Mouse (Mus musculus): ENCODE measurements around the gene Colgalt2. TPM values are rescaled to one million over a fixed set of nuclear protein-coding genes. Genes with fewer than 3 reads are reported as not detected.

Colgalt2 gene
- polyA plus RNA-seq, 1 experiment = 0.06 TPM

DNA sequence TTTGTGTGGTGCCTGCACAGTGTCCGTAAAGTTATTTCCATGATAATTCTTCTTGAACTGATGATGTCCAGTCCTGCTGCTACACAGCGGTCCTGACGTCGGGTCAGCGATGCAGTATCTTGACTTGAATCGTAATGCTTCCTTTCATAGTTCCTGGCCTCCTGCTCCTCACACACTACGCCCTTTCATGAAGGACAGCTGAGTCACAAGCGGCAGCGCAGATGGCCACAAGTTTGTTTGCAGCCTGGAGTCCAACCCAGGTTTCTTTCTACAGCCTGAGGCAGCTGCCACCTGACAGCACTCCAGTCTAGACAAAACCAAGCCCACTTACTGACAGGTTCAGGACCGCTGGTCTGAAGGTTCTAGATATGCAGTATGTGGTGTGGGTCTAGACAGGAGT is 40.2 kb downstream of the Colgalt2 start:
- Histone ChIP-seq H3K4me3 (replicated peaks) (no peak overlapping the region), H3K9me3 (no peaks in the 10 kb centered on the region), H3K36me3 (replicated peaks; ENCODE audit: low read length) (no peaks in the 10 kb centered on the region), H3K4me1 (no peaks in the 10 kb centered on the region), H3K27me3 (replicated peaks) (peaks cover 1% of the 10 kb centered on the region)
- TF ChIP-seq FLI1 (IDR thresholded peaks at IDR 0.05; ENCODE audit: low read length) = no peak
- no peak for TF ChIP-seq GATA1 (IDR thresholded peaks at IDR 0.05; ENCODE audit: borderline replicate concordance, low read length)

DNA sequence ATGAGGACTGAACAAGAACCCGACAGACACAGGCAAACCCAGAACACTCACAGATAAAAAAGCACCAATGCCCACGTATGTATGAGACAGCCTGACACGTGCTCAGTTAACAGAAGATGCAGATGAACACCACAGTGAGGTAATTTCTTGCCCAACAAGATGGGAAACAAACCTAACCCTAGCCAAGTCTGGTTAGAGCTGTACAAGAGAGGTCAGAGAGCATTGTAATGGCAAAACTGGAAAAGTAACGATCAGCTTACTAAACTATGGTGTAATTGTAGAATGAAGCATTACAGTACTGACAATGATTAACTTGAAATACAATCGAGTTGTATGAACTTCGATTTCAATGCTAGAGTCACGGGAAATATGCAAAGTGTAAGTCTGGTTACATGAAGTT is 45.0 kb downstream of the Colgalt2 start:
- Histone ChIP-seq H3K4me1 (no peaks in the 10 kb centered on the region), H3K4me3 (replicated peaks) (no peak overlapping the region), H3K27me3 (replicated peaks) (peaks cover 6% of the 10 kb centered on the region), H3K36me3 (replicated peaks; ENCODE audit: low read length) (no peaks in the 10 kb centered on the region), H3K9me3 (no peaks in the 10 kb centered on the region)
- TF ChIP-seq FLI1 (IDR thresholded peaks at IDR 0.05; ENCODE audit: low read length) (no peak), GATA1 (IDR thresholded peaks at IDR 0.05; ENCODE audit: borderline replicate concordance, low read length) (no peak)

DNA sequence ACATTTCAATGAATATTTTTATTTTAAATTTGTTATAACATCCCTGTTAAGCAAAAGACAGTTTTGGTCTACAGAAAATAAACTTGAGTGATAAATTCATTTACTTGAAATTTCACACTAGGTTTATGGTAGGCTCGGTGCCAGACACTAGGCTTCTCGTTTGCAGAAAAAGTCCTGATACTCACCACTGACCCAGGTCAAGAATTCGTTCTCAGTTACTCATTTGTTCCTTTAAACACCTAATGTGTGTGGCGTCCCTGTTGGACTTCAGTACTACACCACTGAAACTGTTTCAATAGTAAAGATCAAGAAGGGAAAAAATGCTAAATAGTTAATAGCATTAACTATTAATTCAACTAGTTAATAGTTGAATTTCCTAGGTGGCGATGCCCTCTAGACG is 46.3 kb downstream of the Colgalt2 start:
- H3K27me3 ChIP-seq (replicated peaks) = peaks cover 4% of the 10 kb centered on the region
- no peaks in the 10 kb centered on the region for H3K4me1 ChIP-seq
- no peaks in the 10 kb centered on the region for H3K9me3 ChIP-seq
- no peak for TF ChIP-seq GATA1 (IDR thresholded peaks at IDR 0.05; ENCODE audit: borderline replicate concordance, low read length)
- TF ChIP-seq FLI1 (IDR thresholded peaks at IDR 0.05; ENCODE audit: low read length) = no peak
- H3K4me3 ChIP-seq (replicated peaks) = no peak overlapping the region
- H3K36me3 ChIP-seq (replicated peaks; ENCODE audit: low read length) = no peaks in the 10 kb centered on the region

- no peak overlapping the region for H3K4me3 ChIP-seq (replicated peaks)
- H3K9me3 ChIP-seq = no peaks in the 10 kb centered on the region
- no peaks in the 10 kb centered on the region for H3K4me1 ChIP-seq
- no peaks in the 10 kb centered on the region for H3K36me3 ChIP-seq (replicated peaks; ENCODE audit: low read length)
- TF ChIP-seq GATA1 (IDR thresholded peaks at IDR 0.05; ENCODE audit: borderline replicate concordance, low read length) = no peak
- TF ChIP-seq FLI1 (IDR thresholded peaks at IDR 0.05; ENCODE audit: low read length) = no peak
- peaks cover 7% of the 10 kb centered on the region for H3K27me3 ChIP-seq (replicated peaks)
Measured at GRCm38 (mm10) chr1:152454536-152454935, 54.9 kb downstream of the Colgalt2 start.

DNA sequence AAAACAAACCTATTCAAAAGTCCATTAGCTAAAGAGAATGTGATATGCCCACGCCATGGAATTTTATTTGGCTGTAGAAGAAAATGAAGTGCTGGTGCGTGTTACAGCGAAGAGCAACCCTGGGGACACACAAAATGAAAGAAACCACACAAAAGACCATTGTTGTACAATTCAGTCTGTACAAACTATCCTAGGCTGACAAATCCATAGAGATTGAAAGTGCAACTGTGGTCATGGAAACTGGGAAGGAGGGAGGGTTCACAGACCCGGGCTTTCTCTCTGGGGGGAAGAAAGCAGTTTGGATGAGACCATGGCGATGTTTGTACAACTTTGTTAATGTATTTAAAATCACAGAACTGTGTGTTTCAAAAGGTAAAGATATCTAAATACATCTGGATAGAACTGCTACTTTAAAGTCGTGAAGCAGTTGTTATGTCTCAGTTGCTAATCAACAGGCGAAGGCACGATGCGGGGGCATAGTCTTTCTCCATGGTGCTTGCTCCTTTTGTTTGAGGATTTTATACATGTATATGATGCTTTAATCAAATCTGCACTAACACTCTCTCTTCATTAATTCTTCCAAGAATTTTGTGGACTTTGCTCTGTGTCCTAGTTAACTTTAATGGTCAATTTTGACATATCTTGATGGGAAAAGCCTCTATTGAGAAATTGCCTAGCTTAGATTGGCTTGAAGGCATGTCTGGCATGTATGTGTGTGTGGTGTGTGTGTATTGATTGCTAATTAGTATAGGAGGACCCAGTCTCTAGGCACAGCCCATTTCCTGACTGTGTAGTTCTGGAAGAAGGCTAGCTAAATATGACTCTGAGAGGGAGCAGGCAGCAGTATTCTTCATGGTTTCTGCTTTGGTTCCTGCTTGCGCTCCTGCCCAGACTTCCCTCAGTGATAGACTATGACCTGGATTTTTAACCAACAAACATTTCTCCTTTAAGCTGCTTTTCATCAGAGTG is 55.9 kb downstream of the Colgalt2 start:
- Histone ChIP-seq H3K36me3 (replicated peaks; ENCODE audit: low read length) (no peaks in the 10 kb centered on the region), H3K4me1 (no peaks in the 10 kb centered on the region)
- TF ChIP-seq GATA1 (IDR thresholded peaks at IDR 0.05; ENCODE audit: borderline replicate concordance, low read length) = no peak
- no peak for TF ChIP-seq FLI1 (IDR thresholded peaks at IDR 0.05; ENCODE audit: low read length)

DNA sequence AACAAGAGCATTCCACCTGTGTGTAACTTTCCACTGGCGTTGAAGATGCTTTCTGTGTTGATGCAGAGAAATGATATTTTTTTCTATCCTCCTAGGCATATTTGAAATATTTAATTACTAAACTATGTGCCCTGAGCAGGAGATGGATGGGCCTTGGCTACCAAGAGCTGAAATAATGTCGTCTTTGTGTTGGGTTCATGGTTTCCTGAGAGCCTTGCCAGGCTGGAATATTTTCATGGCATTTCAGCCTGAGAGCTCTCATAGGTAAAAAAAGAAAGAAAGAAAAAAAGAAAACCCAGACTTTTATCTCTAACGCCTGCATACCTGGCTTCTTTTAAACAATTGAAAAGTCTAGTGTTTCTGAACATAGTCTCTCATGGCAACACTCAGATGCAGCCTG is 56.6 kb downstream of the Colgalt2 start:
- no peaks in the 10 kb centered on the region for H3K36me3 ChIP-seq (replicated peaks; ENCODE audit: low read length)
- H3K4me3 ChIP-seq (replicated peaks) = no peak overlapping the region
- no peaks in the 10 kb centered on the region for H3K4me1 ChIP-seq
- H3K9me3 ChIP-seq = no peaks in the 10 kb centered on the region
- no peak for TF ChIP-seq GATA1 (IDR thresholded peaks at IDR 0.05; ENCODE audit: borderline replicate concordance, low read length)
- TF ChIP-seq FLI1 (IDR thresholded peaks at IDR 0.05; ENCODE audit: low read length) = no peak
- H3K27me3 ChIP-seq (replicated peaks) = peaks cover 7% of the 10 kb centered on the region

More for the DNA sequence above, 55.9 kb downstream of the Colgalt2 start:
- H3K9me3 ChIP-seq = no peaks in the 10 kb centered on the region
- H3K27me3 ChIP-seq (replicated peaks) = peaks cover 7% of the 10 kb centered on the region
- H3K4me3 ChIP-seq (replicated peaks) = no peak overlapping the region

- H3K4me1 ChIP-seq = no peaks in the 10 kb centered on the region
- H3K27me3 ChIP-seq (replicated peaks) = peaks cover 7% of the 10 kb centered on the region
- TF ChIP-seq FLI1 (IDR thresholded peaks at IDR 0.05; ENCODE audit: low read length) (no peak), GATA1 (IDR thresholded peaks at IDR 0.05; ENCODE audit: borderline replicate concordance, low read length) (no peak)
- H3K9me3 ChIP-seq = no peaks in the 10 kb centered on the region
- H3K4me3 ChIP-seq (replicated peaks) = no peak overlapping the region
- H3K36me3 ChIP-seq (replicated peaks; ENCODE audit: low read length) = no peaks in the 10 kb centered on the region
Measured at GRCm38 (mm10) chr1:152457596-152457995, 58.0 kb downstream of the Colgalt2 start.

DNA sequence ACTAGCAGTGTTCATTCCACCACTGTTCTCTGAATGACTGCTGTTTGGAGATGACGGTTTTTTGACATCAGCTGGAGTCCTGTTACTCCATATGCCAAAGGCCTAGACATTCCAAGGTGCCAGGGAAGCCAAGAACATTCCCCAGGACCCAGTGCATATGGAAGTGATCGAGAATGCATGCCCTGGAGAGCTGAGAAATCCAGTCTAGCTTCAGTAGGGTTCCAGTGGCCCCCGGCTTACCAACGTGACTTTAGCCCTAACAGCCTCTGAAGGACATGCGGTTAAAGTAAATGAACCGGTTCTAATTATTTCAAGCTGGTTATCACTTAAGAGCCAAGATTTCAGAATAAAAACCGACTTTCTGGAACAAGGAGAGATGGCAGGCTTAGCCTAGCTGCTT is 59.4 kb downstream of the Colgalt2 start:
- no peaks in the 10 kb centered on the region for H3K4me1 ChIP-seq
- H3K36me3 ChIP-seq (replicated peaks; ENCODE audit: low read length) = no peaks in the 10 kb centered on the region
- TF ChIP-seq FLI1 (IDR thresholded peaks at IDR 0.05; ENCODE audit: low read length) (no peak), GATA1 (IDR thresholded peaks at IDR 0.05; ENCODE audit: borderline replicate concordance, low read length) (no peak)
- no peak overlapping the region for H3K4me3 ChIP-seq (replicated peaks)
- H3K9me3 ChIP-seq = no peaks in the 10 kb centered on the region
- peaks cover 3% of the 10 kb centered on the region for H3K27me3 ChIP-seq (replicated peaks)

DNA sequence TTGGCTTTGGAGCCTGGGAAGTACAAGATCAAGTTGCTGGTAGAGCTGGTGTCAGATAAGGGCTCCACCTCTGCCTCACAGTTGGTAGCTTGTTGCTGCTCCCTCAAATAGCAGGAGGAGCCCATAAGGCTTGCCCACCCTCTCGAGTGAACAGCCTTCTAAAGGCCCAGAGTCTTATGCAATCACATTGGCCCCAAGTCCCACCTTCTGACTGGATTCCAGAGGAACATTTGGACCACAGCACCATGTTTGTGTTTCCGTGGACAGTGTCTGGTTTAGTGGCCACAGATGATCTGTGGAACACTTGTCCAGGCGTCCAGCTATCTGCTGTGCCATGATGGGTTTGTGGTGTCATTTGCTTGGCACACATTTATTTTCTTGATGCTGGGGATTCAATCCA is 61.3 kb downstream of the Colgalt2 start:
- Histone ChIP-seq H3K27me3 (replicated peaks) (no peaks in the 10 kb centered on the region), H3K36me3 (replicated peaks; ENCODE audit: low read length) (no peaks in the 10 kb centered on the region)
- TF ChIP-seq GATA1 (IDR thresholded peaks at IDR 0.05; ENCODE audit: borderline replicate concordance, low read length) (no peak), FLI1 (IDR thresholded peaks at IDR 0.05; ENCODE audit: low read length) (no peak)

DNA sequence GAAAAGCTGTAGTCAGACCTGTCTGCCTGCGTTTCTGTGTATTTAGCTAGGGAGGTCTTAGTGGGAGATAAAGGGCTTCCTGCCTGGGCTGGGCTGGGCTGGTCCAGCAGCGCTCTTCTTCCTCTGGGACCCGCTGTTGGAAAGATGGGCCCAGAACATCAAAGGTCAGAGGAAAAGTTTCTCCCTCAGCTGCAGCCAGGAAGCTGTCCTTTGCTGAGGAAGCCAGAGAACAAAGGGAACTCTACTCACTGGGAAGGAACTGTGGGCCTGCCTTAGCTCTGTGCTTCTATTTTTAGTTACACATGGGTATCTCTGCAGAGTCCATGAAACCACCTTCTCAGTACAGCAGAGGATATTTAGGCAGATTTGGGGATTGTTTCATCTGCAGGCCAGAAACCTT is 62.2 kb downstream of the Colgalt2 start:
- no peak overlapping the region for H3K4me3 ChIP-seq (replicated peaks)
- H3K9me3 ChIP-seq = no peaks in the 10 kb centered on the region
- H3K36me3 ChIP-seq (replicated peaks; ENCODE audit: low read length) = no peaks in the 10 kb centered on the region
- H3K4me1 ChIP-seq = no peaks in the 10 kb centered on the region
- no peaks in the 10 kb centered on the region for H3K27me3 ChIP-seq (replicated peaks)
- TF ChIP-seq FLI1 (IDR thresholded peaks at IDR 0.05; ENCODE audit: low read length) = no peak
- TF ChIP-seq GATA1 (IDR thresholded peaks at IDR 0.05; ENCODE audit: borderline replicate concordance, low read length) = no peak

More for the DNA sequence above, 61.3 kb downstream of the Colgalt2 start:
- no peak overlapping the region for H3K4me3 ChIP-seq (replicated peaks)
- H3K9me3 ChIP-seq = no peaks in the 10 kb centered on the region
- H3K4me1 ChIP-seq = no peaks in the 10 kb centered on the region

All from megakaryocyte, embryonic 14.5 days (primary cell).